Mouse (Mus musculus) cerebellum, adult (tissue): ENCODE measurements around the gene Cyb5r2.
A peak's percentile ranks its signal among the peaks of the same experiment; 100 is the strongest.

Experiments
- ATAC-seq: cut with Nextera tagmentation; 2 replicates; pipeline ENCODE4 v1.9.2; 2017; ENCODE audit warnings: mild to moderate bottlenecking, moderate library complexity, mixed read lengths; ENCODE audit not compliant: insufficient number of reproducible peaks, low FRiP score, low TSS enrichment

Gene Cyb5r2

DNA sequence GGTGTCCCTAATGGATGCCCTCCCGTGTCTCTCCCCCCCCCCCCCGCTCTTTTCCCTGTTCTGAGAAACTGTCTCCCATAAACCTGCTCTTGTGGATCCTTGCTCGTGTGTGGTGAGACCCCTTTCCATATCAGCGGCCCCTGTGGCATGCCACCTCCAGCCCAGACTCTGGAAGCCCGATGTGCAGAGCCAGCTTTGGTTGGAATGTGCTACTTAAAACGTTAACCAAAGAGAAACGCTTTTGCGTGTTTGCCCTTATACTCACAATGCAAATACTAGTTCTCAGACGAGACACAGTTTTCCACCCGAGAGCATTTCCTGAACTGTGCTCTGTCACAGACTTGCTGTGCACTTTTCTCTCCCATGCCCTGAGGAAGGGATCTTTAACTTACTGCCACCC, 27.2 kb downstream of the Cyb5r2 start:
- ATAC-seq: no peak

DNA sequence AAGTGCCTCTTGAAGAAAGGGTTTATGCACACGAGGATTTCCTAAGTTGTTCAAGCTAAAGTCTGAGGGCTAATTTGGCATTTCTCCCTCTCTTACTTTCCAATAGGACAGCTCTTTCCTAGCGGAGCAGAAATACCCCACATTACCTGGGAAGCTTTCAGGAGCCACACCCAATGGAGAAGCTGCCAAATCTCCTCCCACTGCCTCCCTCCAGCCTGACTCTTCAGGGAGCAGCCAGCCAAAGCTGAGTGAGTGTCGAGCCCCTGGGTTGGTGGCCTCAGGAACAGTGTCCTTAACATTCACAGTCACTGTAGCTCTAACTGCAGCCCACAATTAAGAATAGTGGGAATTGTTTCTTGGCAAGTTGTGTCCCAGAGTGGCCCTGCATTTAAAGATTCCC, 30.3 kb downstream of the Cyb5r2 start:
- ATAC-seq: no peak

DNA sequence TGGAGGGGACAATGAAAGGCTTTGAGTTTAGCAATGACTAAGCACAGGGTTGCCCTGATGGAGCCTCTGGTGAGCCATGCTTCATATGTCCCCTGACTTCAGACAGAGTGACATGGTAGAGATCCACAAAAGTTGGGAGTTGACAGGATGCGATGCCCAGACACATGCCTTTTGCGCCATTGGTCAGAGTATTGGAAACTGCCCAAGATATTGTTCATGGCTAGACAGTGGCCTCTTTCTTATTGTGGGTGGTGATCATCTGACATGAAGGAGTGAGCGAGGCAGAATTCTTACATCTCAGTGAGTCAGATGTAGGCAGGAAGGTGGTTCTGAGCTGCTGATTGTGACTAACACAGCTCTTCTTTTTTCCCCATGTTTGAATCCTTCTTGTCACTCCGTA, 35.3 kb downstream of the Cyb5r2 start:
- no peak for ATAC-seq

DNA sequence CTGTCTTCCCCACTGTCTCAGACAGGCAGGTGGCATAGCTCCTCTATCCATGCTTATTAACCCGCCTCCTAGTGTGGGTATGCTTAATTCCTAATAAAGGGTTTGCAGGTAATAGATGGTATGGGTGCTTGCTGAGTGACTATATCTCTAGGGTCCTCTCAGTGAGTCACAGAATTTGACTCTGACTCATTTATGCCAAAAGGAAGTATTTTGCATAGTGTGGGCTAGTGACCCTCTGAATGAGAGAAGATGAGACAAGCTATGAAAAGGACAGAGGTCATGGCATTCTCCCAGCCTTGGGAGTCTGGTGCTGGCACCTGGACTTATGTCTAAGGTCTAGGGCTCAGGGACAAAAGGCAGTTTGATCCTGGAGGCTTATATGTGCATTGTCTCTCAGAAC, 37.1 kb downstream of the Cyb5r2 start:
- no peak for ATAC-seq

DNA sequence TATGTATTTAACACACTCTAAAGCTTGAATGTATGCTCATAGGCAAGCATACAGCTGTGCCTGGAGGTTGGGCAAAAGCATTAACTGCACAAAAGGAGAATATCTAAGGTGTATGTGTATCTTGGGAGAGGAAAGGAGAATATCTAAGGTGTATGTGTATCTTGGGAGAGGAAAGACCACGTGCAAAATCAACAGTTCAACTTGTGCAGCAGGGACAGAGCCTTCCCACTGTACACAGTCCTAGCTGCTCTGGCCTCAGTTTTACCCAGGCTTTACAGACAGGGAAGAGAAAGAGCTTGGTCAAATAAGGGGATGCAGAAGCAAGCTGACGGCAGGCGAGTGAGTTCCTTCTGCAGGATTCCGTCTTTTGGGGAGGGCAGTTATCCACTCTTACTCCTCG, 43.8 kb downstream of the Cyb5r2 start:
- ATAC-seq: no peak

DNA sequence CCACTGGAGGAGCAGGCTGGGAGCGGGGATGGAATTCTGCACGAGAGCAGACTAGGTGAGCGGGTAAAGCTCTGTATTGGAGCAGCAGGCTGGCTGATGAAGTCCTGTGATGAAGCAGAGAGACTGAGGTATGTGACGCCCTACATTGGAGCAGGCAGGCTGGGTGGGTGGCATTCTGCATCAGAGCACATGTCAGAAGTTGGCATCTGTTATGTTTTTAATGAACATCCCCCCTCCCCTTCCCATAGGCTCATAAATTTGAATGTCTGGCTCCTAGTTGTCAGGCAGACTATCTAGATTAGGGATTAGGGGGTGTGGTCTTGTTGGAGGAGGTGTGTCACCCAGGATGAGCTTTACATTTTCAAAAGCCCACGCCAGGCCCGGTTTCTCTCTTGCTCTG, 45.1 kb downstream of the Cyb5r2 start:
- no peak for ATAC-seq

DNA sequence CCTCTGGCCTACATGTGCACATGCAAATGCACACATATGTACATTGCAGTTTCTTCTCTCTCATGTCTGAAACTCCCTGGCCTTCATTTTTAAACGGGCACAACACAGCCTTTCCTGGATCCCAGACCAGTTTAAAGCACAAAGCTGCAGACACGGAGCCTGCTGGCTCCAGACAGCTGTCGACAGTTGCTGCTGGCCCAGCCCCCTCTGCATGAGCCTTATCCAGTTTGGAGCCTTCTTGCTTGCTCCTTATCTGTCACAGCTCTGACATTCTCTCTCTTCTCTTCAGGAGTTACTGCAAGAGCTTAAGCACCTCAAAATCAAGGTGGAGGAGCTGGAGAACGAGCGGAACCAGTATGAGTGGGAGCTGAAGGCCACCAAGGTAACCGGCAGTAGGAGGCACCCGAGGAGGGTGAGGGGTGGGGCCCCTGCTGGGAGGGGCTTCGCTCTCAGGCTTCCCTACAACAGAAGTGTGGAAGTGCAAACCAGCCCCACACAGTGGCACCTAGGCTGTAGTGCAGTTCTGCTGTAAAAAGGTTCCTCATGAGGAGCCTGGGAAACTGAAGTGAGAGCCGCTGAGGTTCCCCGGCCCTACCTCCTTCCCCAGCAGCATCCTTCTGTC, 49.2 kb downstream of the Cyb5r2 start:
- peak; percentile 67; the same call in 1 of the 2 replicates for ATAC-seq

DNA sequence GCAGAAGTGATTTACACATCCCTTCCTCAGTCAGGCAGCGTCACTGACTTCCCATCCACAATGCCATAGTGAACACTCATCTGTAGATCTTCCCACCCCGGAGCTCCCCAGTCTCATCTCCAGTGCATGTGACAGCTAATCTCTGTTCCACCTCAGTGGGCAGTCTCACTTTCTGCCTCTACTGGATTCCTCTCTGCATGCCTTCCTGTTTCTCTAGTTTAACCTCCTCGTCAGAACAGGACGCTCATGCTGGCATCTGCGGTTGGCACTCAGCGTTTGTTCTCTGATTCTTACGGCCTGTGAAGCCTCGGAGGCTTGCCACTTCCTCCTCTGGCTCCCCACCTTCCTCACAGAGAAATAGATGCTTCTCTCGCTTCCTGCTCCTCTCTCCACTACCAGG, 50.2 kb downstream of the Cyb5r2 start:
- no peak for ATAC-seq

DNA sequence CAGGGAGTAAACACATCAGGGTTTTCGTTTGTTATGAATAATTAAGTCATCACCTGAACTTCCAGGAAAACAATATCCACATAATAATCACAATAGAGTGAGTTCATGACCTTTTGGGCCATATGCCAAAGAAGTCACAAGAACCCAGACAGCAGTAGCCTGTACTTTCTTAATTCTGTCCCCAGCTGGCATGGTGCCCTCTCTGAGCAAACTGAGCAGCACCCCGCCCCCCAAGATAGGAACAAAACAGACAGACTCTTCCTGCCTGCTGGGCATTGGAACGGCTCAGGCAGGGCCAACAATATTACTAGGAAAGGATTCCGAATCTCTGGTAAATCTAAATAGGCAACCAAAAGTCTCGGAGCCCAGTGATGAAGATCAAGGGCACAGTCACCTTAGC, 51.9 kb downstream of the Cyb5r2 start:
- no peak for ATAC-seq

DNA sequence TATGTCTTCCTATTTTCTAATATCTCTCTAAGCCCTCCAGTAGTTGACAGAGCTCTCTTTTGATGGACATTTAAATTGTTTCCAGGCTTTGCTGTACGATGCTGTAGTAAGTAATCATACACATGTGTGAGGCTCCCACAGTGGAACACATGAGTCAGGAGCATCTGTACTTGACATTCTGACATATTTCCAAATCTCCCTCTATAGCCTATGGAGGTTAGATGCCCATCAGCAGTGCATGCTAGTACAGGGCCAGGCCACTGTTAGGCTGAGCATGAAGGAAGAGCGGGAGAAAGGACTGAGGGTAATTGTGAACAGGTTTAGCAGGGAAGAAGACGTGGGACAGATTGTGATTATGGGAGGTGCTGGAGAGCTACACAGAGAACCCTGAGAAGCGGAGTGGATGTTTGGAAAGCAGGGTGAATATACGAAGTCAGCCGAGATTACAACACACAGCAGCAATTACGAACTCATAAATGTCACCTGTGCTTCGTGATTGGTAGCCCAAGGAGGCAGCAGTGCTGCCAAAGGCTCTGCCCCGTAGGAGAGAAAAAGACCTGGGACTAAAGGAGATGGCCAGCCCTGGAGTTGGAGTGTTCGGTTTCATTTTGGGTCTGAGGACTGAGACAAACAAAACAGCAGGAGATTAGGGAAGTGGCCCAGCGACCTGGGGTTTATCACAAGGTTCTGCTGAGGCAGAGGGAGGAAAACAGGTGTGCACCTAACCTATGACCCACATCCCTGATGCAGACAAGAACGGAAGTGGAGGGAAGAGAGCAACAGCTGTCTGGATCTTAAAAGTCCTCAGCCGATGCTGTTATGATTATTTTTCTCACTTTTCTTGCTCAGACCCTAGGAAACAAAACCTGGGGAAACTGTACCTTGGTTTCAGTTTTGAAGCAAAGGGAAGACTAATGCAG, 55.1 kb downstream of the Cyb5r2 start:
- no peak for ATAC-seq

DNA sequence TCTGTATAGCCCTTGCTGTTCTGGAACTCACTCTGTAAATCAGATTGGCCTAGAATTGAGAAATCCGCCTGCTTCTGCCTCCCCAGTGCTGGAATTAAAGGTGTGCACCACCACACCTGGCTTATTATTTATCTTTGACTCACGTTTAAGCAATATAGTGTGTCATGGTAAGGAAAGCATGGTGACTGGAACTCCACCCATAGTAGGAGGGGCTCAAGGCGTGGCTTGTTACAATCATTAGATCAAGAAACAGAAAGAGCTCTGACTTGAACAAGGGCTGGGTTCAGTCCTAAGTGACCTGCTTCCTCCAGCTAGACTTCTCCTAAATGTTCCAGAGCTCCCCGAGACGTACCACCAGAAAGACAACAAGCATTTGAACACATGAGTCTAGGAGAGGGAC, 57.2 kb downstream of the Cyb5r2 start:
- no peak for ATAC-seq

DNA sequence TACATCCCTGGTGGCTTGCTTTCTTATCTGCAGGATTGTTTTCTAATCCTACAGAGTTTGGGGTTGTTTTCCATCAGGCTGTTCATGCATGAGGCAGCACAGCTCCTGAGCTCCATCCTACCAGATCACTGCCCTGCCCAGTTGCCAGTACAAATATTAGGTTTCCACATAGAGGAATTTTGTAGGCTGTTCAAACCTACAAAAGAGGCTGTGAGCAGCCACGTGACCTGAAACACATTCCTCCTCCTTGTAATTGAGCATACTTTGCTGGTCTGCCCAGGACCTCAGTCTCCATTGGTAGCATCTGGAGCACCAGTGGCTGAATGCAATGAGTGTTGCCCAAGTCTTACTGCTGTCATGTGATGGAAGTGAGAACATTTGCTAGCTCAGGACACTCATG, 57.9 kb downstream of the Cyb5r2 start:
- no peak for ATAC-seq
